In genomic region chr11:86662986-86663895, GRCm38 (mm10) we compare ENCODE assay signal across 15 mouse cellular contexts. TPM values are rescaled to one million over a fixed set of nuclear protein-coding genes. Genes with fewer than 3 reads are reported as not detected.
A peak's percentile ranks its signal among the peaks of the same experiment; 100 is the strongest.
DNase-seq lines count a peak whose midpoint lies in the region; ATAC-seq lines count a peak whose summit lies in the region.
"Had no signal": no experiment of that assay in that cellular context is flagged by ENCODE, and none has a peak within 500 bp of the region (broad histone marks: within the 10 kb centered on the region; RNA-seq: fewer than 3 reads in every experiment).

No protein-coding gene starts in this region.

- no peaks in the 10 kb centered on the region for H3K27me3 ChIP-seq in heart, embryonic 11.5 days (ENCODE audit: control insufficient read depth, insufficient read depth, low read length)
- no peaks in the 10 kb centered on the region for H3K27me3 ChIP-seq in intestine, embryonic 16.5 days (replicated peaks; ENCODE audit: control insufficient read depth, insufficient read depth, low read length)
- H3K27me3 ChIP-seq: embryonic facial prominence, embryonic 13.5 days; forebrain, embryonic 13.5 days had no signal

- H3K9ac ChIP-seq in heart, embryonic 11.5 days (ENCODE audit: low read depth, low read length): no peak overlapping the region
- H3K9ac ChIP-seq in intestine, embryonic 16.5 days (ENCODE audit: low read depth, low read length): no peak overlapping the region
- H3K9ac ChIP-seq: embryonic facial prominence, embryonic 13.5 days; forebrain, embryonic 13.5 days had no signal

- WGBS in heart, embryonic 11.5 days (ENCODE audit: insufficient replicate concordance): 82% methylated on average over 8 of the region's 8 CpGs
- 91% methylated on average over 8 of the region's 8 CpGs for WGBS in intestine, embryonic 16.5 days

- intact Hi-C loops in heart, postnatal 25 days (cut with DNase I): no loop called here

- no peaks in the 10 kb centered on the region for H3K4me1 ChIP-seq in heart, embryonic 11.5 days (ENCODE audit: control insufficient read depth, insufficient read depth, low read length)
- H3K4me1 ChIP-seq in intestine, embryonic 16.5 days (ENCODE audit: control insufficient read depth, insufficient read depth, low read length): no peaks in the 10 kb centered on the region
- H3K4me1 ChIP-seq: embryonic facial prominence, embryonic 13.5 days; forebrain, embryonic 13.5 days had no signal

- no peak overlapping the region for H3K4me3 ChIP-seq in heart, embryonic 11.5 days (ENCODE audit: low read depth, low read length)
- no peak overlapping the region for H3K4me3 ChIP-seq in intestine, embryonic 16.5 days (ENCODE audit: low read length)
- H3K4me3 ChIP-seq: embryonic facial prominence, embryonic 13.5 days; forebrain, embryonic 13.5 days had no signal

- H3K27ac ChIP-seq in heart, embryonic 11.5 days (ENCODE audit: low read depth, low read length): no peak overlapping the region; the same call in 1 of the 2 replicates
- no peak overlapping the region for H3K27ac ChIP-seq in intestine, embryonic 16.5 days (ENCODE audit: low read length)
- H3K27ac ChIP-seq: embryonic facial prominence, embryonic 13.5 days; forebrain, embryonic 13.5 days; macrophage had no signal

- no peaks in the 10 kb centered on the region for H3K9me3 ChIP-seq in heart, embryonic 11.5 days (replicated peaks; ENCODE audit: control insufficient read depth, low read length)
- no peaks in the 10 kb centered on the region for H3K9me3 ChIP-seq in intestine, embryonic 16.5 days (ENCODE audit: control insufficient read depth, low read length)
- H3K9me3 ChIP-seq: embryonic facial prominence, embryonic 13.5 days; forebrain, embryonic 13.5 days had no signal

- H3K36me3 ChIP-seq in heart, embryonic 11.5 days (ENCODE audit: control insufficient read depth, insufficient read depth, low read length): peaks cover 8% of the 10 kb centered on the region; the same call in 1 of the 2 replicates
- no peaks in the 10 kb centered on the region; the same call in 1 of the 2 replicates for H3K36me3 ChIP-seq in intestine, embryonic 16.5 days (ENCODE audit: control insufficient read depth, insufficient read depth, low read length)

- DNase-seq in heart, postnatal 25 days (ENCODE audit: low spot score): no peak
- DNase-seq in MEL-GATA-1-ER (ENCODE audit: extremely low read depth, low read depth): peak; percentile 54
- no peak for DNase-seq in ovary, adult 18-20 months (ENCODE audit: low spot score)
- DNase-seq in thymus, postnatal 36 days: no peak
- DNase-seq in ovary, postnatal 14 days (ENCODE audit: low spot score): no peak
- DNase-seq: cerebellum, adult 2 months; kidney, postnatal 10 days; midbrain, embryonic 14.5 days; right cerebral cortex, postnatal 14 days had no signal

- H3K4me2 ChIP-seq in heart, embryonic 11.5 days: no peak overlapping the region
- H3K4me2 ChIP-seq in intestine, embryonic 16.5 days (ENCODE audit: low read depth, low read length): no peak overlapping the region
- H3K4me2 ChIP-seq: embryonic facial prominence, embryonic 13.5 days; forebrain, embryonic 13.5 days had no signal

- ATAC-seq in heart, embryonic 11.5 days (replicated peaks; ENCODE audit: insufficient number of reproducible peaks, low FRiP score, low TSS enrichment): 0 out of 2 replicates have a peak, but pooled peaks have one; percentile 57
- ATAC-seq in intestine, embryonic 16.5 days: peak; percentile 74
- ATAC-seq in megakaryocyte progenitor cell, adult 5-6 weeks (replicated peaks; ENCODE audit: poor library complexity): peak; percentile 84
- ATAC-seq: forebrain, embryonic 13.5 days had no signal

RNA-seq across cellular contexts. Expression of gene Vmp1, which starts 20.4 kb away (rescaled TPM):
- 112 and 120 TPM in 2 replicates for polyA plus RNA-seq in heart, embryonic 11.5 days (2014; fragmentation: Nextera tagmentation; extraction: Ambion mirVana)
- total RNA-seq in heart, postnatal 25 days (2021): 10 to 100 TPM; 63.1 to 66.1 TPM
- polyA plus RNA-seq in intestine, embryonic 16.5 days (2015; fragmentation: Nextera tagmentation; extraction: Ambion mirVana): 220 and 272 TPM in 2 replicates
- total RNA-seq in megakaryocyte progenitor cell, adult 5-6 weeks (2015): 135 and 167 TPM in 2 replicates
- total RNA-seq in megakaryocyte progenitor cell, adult 5-6 weeks (2017): 94.0 and 120 TPM in 2 replicates

RNA-seq across cellular contexts. Expression of gene Ptrh2, which starts 20.5 kb away (rescaled TPM):
- polyA plus RNA-seq in heart, embryonic 11.5 days (2014; fragmentation: Nextera tagmentation; extraction: Ambion mirVana): 21.5 and 22.7 TPM in 2 replicates
- 1 to 10 TPM; 6.3 to 6.5 TPM for total RNA-seq in heart, postnatal 25 days (2021)
- polyA plus RNA-seq in intestine, embryonic 16.5 days (2015; fragmentation: Nextera tagmentation; extraction: Ambion mirVana): 27.0 and 28.2 TPM in 2 replicates
- 22.5 and 23.3 TPM in 2 replicates for total RNA-seq in megakaryocyte progenitor cell, adult 5-6 weeks (2015)
- 26.1 and 27.1 TPM in 2 replicates for total RNA-seq in megakaryocyte progenitor cell, adult 5-6 weeks (2017)
